Mouse (Mus musculus) right cerebral cortex, postnatal 36 days (tissue): ENCODE data around the gene Cenpf.

Experiments used
- DNase-seq, 2 experiments: peaks; one replicate each; pipeline ENCODE4 v3.0.0; 2022; ENCODE audit warnings: low spot score in 2 of 2, mixed read lengths in 1 of 2

The Cenpf gene

GRCm38 (mm10) chr1:189687654-189688387 lies at the start of gene Cenpf:
Cenpf (minus strand) TSS chr1:189688086.
- peak; percentile 96 to 98 for DNase-seq

GRCm38 (mm10) chr1:189732156-189732555 lies 44.3 kb upstream of the Cenpf start:
- DNase-seq: no peak

- no peak for DNase-seq
Observed at GRCm38 (mm10) chr1:189731697-189732096, 43.8 kb upstream of the Cenpf start.

- DNase-seq: no peak
Observed at GRCm38 (mm10) chr1:189729141-189729815, 41.4 kb upstream of the Cenpf start.

- no peak for DNase-seq
Observed at GRCm38 (mm10) chr1:189728784-189729115, 40.9 kb upstream of the Cenpf start.

GRCm38 (mm10) chr1:189727884-189728783 lies 40.2 kb upstream of the Cenpf start, which contains the start of gene Ptpn14:
Ptpn14 (plus strand) TSS chr1:189728268.
- no peak for DNase-seq

- no peak for DNase-seq
Observed at GRCm38 (mm10) chr1:189727346-189727883, 39.5 kb upstream of the Cenpf start.

GRCm38 (mm10) chr1:189726121-189726520 lies 38.2 kb upstream of the Cenpf start:
- no peak for DNase-seq

GRCm38 (mm10) chr1:189718600-189718999 lies 30.7 kb upstream of the Cenpf start:
- DNase-seq: no peak

- no peak for DNase-seq
Observed at GRCm38 (mm10) chr1:189717546-189717945, 29.7 kb upstream of the Cenpf start.

- no peak for DNase-seq
Observed at GRCm38 (mm10) chr1:189715915-189716797, 28.3 kb upstream of the Cenpf start.

- no peak for DNase-seq
Observed at GRCm38 (mm10) chr1:189709001-189709400, 21.1 kb upstream of the Cenpf start.

- no peak for DNase-seq
Observed at GRCm38 (mm10) chr1:189707419-189707818, 19.5 kb upstream of the Cenpf start.

GRCm38 (mm10) chr1:189707014-189707413 lies 19.1 kb upstream of the Cenpf start:
- no peak for DNase-seq

GRCm38 (mm10) chr1:189706040-189706645 lies 18.3 kb upstream of the Cenpf start:
- no peak for DNase-seq

- DNase-seq: no peak
Observed at GRCm38 (mm10) chr1:189703591-189703990, 15.7 kb upstream of the Cenpf start.

- DNase-seq: no peak
Observed at GRCm38 (mm10) chr1:189703156-189703555, 15.3 kb upstream of the Cenpf start.

- peak; percentile 30 to 38 for DNase-seq
Observed at GRCm38 (mm10) chr1:189700990-189701389, 13.1 kb upstream of the Cenpf start.

- DNase-seq: no peak
Observed at GRCm38 (mm10) chr1:189700186-189700585, 12.3 kb upstream of the Cenpf start.

GRCm38 (mm10) chr1:189698416-189698815 lies 10.5 kb upstream of the Cenpf start:
- DNase-seq: no peak

- DNase-seq: no peak
Observed at GRCm38 (mm10) chr1:189695321-189695720, 7.4 kb upstream of the Cenpf start.
